Mouse (Mus musculus): ENCODE data around the gene Zscan2. TPM values are rescaled to one million over a fixed set of nuclear protein-coding genes. Genes with fewer than 3 reads are reported as not detected.
A peak's percentile ranks its signal among the peaks of the same experiment; 100 is the strongest.
"Not testable (repeated sequence)": the region's sequence is repeated elsewhere in the genome, so short reads cannot be mapped to it uniquely, and the experiment has no call there.

Gene Zscan2
- total RNA-seq (2021), result 10 to 100 TPM; 11.5 to 15.5 TPM

- DNase-seq (ENCODE audit: low spot score in 2 of 2), result peak; percentile 91 to 96
- intact Hi-C loops (cut with DNase I), result loop anchor here (5.0 to 10.0 kb wide), 2 partner anchors 131 to 484 kb away; partner anchors contain the start of genes Rps17 and Zfp592
These were observed at the start of gene Zscan2 for GRCm38 (mm10) chr7:80860729-80861274. Gene Zscan2, plus strand, starts transcription at chr7:80860920.

- DNase-seq (ENCODE audit: low spot score in 2 of 2), result no peak
- intact Hi-C loops (cut with DNase I), result no loop called here
These were observed 47.3 kb upstream of the Zscan2 start for GRCm38 (mm10) chr7:80813397-80813796.

GRCm38 (mm10) chr7:80816641-80817040 lies 44.1 kb upstream of the Zscan2 start:
- intact Hi-C loops (cut with DNase I), result no loop called here
- no peak for DNase-seq (ENCODE audit: low spot score in 2 of 2)

GRCm38 (mm10) chr7:80820838-80821237 lies 39.9 kb upstream of the Zscan2 start:
- intact Hi-C loops (cut with DNase I), result no loop called here

DNA sequence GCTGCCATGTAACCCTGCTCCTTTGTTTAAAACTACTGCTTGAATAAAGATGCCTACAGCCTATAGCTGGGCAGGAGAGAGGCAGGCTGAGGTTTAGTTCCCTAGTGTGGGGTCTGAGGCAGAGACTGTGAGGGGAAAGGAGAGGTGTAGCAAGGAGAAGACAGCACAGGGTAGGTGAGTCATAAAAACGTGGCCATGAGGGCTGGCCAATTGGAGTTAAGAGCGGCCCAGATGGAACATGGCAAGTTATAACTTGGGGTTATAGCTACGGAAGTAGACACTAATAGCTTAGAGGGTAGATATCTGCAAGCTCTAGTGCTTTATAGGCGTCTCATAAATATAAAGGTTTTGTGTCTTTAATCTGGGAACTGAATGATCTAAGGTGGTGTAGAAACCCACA lies 37.5 kb upstream of the Zscan2 start:
- DNase-seq (ENCODE audit: low spot score in 2 of 2), result no peak
- intact Hi-C loops (cut with DNase I), result no loop called here

More at GRCm38 (mm10) chr7:80820838-80821237, 39.9 kb upstream of the Zscan2 start:
- no peak for DNase-seq (ENCODE audit: low spot score in 2 of 2)

- intact Hi-C loops (cut with DNase I), result no loop called here
These were observed 36.6 kb upstream of the Zscan2 start for GRCm38 (mm10) chr7:80823875-80824682.

DNA sequence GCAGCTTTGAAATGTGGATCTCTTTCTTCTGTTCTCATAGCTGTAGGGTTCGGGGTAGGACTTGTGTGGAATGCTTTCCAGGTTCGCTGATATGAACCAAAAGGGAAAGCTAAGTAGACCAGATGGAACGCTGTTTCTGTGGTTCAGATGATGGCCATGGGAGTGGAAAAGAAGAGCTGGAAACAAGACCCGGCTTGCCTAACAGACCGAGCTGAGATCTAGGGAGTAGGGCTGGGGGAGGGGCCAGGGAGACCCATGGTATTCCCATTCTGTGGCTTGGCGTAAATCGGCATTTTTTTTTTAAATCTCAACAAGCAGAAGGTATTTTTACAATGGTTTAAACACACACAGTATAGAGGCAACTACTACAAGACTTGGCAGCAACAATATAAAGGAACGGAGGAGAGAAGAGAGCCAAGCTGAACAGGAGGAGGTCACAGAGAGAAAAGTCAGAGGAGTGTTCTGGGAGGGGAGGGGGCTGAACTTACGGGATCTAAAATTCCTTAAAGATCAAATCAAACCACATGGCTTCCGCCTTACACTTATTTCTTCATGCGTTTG lies 34.8 kb upstream of the Zscan2 start, which contains the start of gene Iqgap1:
Gene Iqgap1 (minus strand): TSS at position 132 of the 561 bp plus-strand sequence.
- no peak for DNase-seq (ENCODE audit: low spot score in 2 of 2)
- intact Hi-C loops (cut with DNase I), result no loop called here

More at GRCm38 (mm10) chr7:80823875-80824682, 36.6 kb upstream of the Zscan2 start:
- DNase-seq (ENCODE audit: low spot score in 2 of 2), result no peak

GRCm38 (mm10) chr7:80828146-80828860 lies 32.4 kb upstream of the Zscan2 start:
- intact Hi-C loops (cut with DNase I), result no loop called here
- DNase-seq (ENCODE audit: low spot score in 2 of 2), result peak in 1 of 2 experiments; percentile 38

GRCm38 (mm10) chr7:80830193-80830803 lies 30.4 kb upstream of the Zscan2 start:
- intact Hi-C loops (cut with DNase I), result no loop called here
- no peak for DNase-seq (ENCODE audit: low spot score in 2 of 2)

GRCm38 (mm10) chr7:80832191-80832590 lies 28.5 kb upstream of the Zscan2 start:
- DNase-seq (ENCODE audit: low spot score in 2 of 2), result no peak
- intact Hi-C loops (cut with DNase I), result no loop called here

DNA sequence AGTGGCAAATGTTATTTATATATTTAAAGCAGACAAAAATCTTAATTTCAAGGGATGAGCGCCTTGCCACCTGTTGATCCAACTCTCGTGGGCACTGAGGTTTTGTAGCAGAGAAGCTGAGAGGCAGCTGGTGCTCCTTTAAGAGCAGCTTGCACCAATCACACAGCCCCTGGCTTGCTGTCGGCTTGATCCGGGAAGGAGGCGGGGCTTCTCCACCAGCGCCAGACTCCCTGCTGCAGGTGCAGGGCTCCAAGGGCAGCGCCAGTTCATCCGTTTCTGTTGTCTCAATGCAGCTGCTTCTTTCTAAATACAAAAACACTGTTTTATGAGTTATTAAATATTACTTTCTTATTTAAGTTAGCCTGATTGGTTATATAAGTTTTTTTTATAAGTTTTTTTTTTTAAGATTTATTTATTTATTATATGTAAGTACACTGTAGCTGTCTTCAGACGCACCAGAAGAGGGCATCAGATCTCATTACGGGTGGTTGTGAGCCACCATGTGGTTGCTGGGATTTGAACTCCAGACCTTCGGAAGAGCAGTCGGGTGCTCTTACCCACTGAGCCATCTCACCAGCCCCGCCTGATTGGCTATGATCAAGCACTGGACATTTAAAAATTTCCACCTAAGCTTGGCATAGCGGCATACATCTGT lies 27.6 kb upstream of the Zscan2 start:
- intact Hi-C loops (cut with DNase I), result not testable (repeated sequence)
- peak; percentile 17 to 33 for DNase-seq (ENCODE audit: low spot score in 2 of 2)

- DNase-seq (ENCODE audit: low spot score in 2 of 2), result no peak
- intact Hi-C loops (cut with DNase I), result no loop called here
These were observed 26.8 kb upstream of the Zscan2 start for GRCm38 (mm10) chr7:80833651-80834532.

- intact Hi-C loops (cut with DNase I), result no loop called here
- DNase-seq (ENCODE audit: low spot score in 2 of 2), result no peak
These were observed 24.6 kb upstream of the Zscan2 start for GRCm38 (mm10) chr7:80835984-80836652.

DNA sequence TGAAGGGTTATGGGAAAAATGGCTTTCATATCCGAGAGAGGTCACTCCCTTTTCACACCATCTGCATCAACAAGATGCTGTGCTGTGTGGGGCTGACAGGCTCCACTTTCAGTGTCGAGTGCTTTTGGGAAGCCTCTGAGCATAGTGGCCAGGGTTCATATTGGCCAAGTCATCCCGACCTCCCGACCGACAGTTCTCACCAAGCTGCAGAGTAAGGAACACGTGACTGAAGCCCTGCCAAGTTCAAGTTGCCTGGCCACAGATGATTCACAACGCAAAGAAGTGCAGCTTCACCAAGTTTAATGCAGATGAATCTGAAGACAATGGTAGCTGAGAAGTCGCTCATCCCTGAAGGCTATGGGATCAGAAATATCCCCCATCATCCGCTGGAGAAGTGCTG lies 23.0 kb upstream of the Zscan2 start:
- no peak for DNase-seq (ENCODE audit: low spot score in 2 of 2)
- intact Hi-C loops (cut with DNase I), result no loop called here

DNA sequence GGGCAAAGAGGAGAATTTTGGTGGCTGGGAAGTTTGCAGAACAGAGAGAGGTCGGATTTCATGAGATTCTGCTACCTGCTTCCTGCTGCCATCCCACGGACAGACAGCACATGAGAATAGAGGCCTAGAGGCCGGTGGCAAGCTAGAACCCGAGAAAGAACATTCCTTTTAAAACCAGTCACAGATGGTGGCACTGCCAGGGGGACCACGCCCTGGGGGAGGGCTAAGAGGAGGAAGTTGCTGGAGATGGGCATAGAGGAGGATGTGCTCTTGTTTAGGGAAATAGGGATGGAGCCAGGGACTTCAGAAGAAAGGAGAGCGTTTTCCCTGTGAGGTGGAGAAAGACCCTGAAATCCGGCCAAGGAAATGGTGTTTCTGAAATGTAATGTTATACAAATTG lies 22.5 kb upstream of the Zscan2 start:
- no peak for DNase-seq (ENCODE audit: low spot score in 2 of 2)
- intact Hi-C loops (cut with DNase I), result no loop called here

- DNase-seq (ENCODE audit: low spot score in 2 of 2), result no peak
- intact Hi-C loops (cut with DNase I), result loop anchor here (5.0 kb wide), 1 partner anchor 32 kb away; no protein-coding TSS in a partner anchor
These were observed 21.0 kb upstream of the Zscan2 start for GRCm38 (mm10) chr7:80839755-80840154.

DNA sequence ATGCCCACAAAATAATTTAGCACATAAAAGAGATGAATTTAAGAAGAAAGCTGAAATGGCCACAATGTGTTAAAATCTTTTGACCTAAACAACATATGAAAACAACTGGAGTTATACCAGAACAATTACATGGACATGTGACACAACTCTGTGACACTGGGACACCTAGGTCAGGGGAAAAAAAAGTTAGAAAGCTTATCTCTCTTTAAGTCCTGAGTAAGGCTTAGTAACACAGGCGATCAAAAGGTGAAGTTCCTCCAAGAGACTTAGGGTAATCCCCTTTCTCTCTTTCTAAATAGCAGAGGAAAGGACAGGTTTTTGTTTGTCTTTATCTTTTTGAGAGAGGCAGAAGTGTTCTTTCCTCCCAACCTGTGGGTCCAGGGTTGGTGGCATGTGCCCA lies 20.5 kb upstream of the Zscan2 start:
- intact Hi-C loops (cut with DNase I), result loop anchor here (5.0 kb wide), 1 partner anchor 33 kb away; no protein-coding TSS in a partner anchor
- no peak for DNase-seq (ENCODE audit: low spot score in 2 of 2)
